Mouse (Mus musculus) kidney, embryonic 14.5 days (tissue): ENCODE results near the gene Mitf. TPM values are rescaled to one million over a fixed set of nuclear protein-coding genes. Genes with fewer than 3 reads are reported as not detected.

Source experiments
- ATAC-seq: fragments of 200-750 bp; cut with Nextera tagmentation; 2 replicates; pipeline ENCODE4 v1.8.0; 2017; ENCODE audit warnings: moderate number of reproducible peaks, mild to moderate bottlenecking, moderate TSS enrichment, moderate library complexity; ENCODE audit not compliant: low FRiP score, low TSS enrichment
- H3K27ac ChIP-seq: fragments of 300-500 bp; sonication (generic); 2 replicates; pipeline ENCODE4 v1.5.1; 2014; ENCODE audit warnings: low read depth, mild to moderate bottlenecking, low read length, moderate library complexity, mixed read lengths
- H3K27me3 ChIP-seq: fragments of 300-500 bp; sonication (generic); 2 replicates; pipeline ENCODE4 v1.6.1; 2014; ENCODE audit warnings: mild to moderate bottlenecking, low read length; ENCODE audit not compliant: control insufficient read depth, insufficient read depth
- H3K36me3 ChIP-seq: fragments of 300-500 bp; sonication (generic); 2 replicates; pipeline ENCODE4 v1.6.1; 2014; ENCODE audit warnings: low read length, mixed read lengths; ENCODE audit not compliant: control insufficient read depth, insufficient read depth
- H3K4me1 ChIP-seq: fragments of 300-500 bp; sonication (generic); 2 replicates; pipeline ENCODE4 v1.6.1; 2014; ENCODE audit warnings: low read length, mixed read lengths; ENCODE audit not compliant: control insufficient read depth, insufficient read depth
- H3K4me2 ChIP-seq: fragments of 300-500 bp; sonication (generic); replicated peaks from 2 replicates; pipeline ENCODE4 v1.6.1; 2014; ENCODE audit warnings: low read depth, mild to moderate bottlenecking, low read length
- H3K4me3 ChIP-seq: fragments of 300-500 bp; sonication (generic); 2 replicates; pipeline ENCODE4 v1.5.1; 2014; ENCODE audit warnings: mild to moderate bottlenecking, low read length
- H3K9ac ChIP-seq: fragments of 300-500 bp; sonication (generic); 2 replicates; pipeline ENCODE4 v1.6.1; 2014; ENCODE audit warnings: low read depth, mild to moderate bottlenecking, low read length, moderate library complexity
- H3K9me3 ChIP-seq: fragments of 300-500 bp; sonication (generic); 2 replicates; pipeline ENCODE4 v1.6.1; 2016; ENCODE audit warnings: low read length; ENCODE audit not compliant: control insufficient read depth
- WGBS: fragments of 180-500 bp; shearing (Covaris S2); extraction: QIAGEN DNeasy Blood & Tissue Kit; methylation state at CpG from one replicate; pipeline ENCODE4 v1.1.7; 2014; 5-methylcytosine and 5-hydroxymethylcytosine counted together
- polyA plus RNA-seq: library from polyadenylated mRNA; unstranded; fragments of >200 nt; fragmentation: Nextera tagmentation; extraction: Ambion mirVana; gene quantifications from 2 replicates; pipeline ENCODE4 v1.2.1, GENCODE M21; 2014

The Mitf gene
- polyA plus RNA-seq, 1 experiment from 2014 or later: 3.6 TPM

- H3K36me3 ChIP-seq: no peaks in the 10 kb centered on the region
- H3K4me3 ChIP-seq: no peak overlapping the region
- H3K27ac ChIP-seq: no peak overlapping the region
- H3K27me3 ChIP-seq: no peaks in the 10 kb centered on the region
- no peak overlapping the region for H3K9ac ChIP-seq
- no peaks in the 10 kb centered on the region for H3K9me3 ChIP-seq
- H3K4me2 ChIP-seq: no peak overlapping the region
- no peak for ATAC-seq
- H3K4me1 ChIP-seq: no peaks in the 10 kb centered on the region
- 88% methylated on average over 3 of the region's 3 CpGs for WGBS
Observed at GRCm38 (mm10) chr6:97986417-97986816, 179.6 kb downstream of the Mitf start.

GRCm38 (mm10) chr6:97993507-97993906 lies 186.7 kb downstream of the Mitf start:
- Histone ChIP-seq H3K9ac (no peak overlapping the region), H3K9me3 (no peaks in the 10 kb centered on the region), H3K4me1 (0 out of 2 replicates have a peak, but pooled peaks cover 4% of the 10 kb centered on the region), H3K36me3 (no peaks in the 10 kb centered on the region), H3K4me3 (no peak overlapping the region), H3K27ac (no peak overlapping the region), H3K27me3 (no peaks in the 10 kb centered on the region), H3K4me2 (no peak overlapping the region)
- ATAC-seq: no peak
- WGBS: 92% methylated on average over 12 of the region's 12 CpGs

DNA sequence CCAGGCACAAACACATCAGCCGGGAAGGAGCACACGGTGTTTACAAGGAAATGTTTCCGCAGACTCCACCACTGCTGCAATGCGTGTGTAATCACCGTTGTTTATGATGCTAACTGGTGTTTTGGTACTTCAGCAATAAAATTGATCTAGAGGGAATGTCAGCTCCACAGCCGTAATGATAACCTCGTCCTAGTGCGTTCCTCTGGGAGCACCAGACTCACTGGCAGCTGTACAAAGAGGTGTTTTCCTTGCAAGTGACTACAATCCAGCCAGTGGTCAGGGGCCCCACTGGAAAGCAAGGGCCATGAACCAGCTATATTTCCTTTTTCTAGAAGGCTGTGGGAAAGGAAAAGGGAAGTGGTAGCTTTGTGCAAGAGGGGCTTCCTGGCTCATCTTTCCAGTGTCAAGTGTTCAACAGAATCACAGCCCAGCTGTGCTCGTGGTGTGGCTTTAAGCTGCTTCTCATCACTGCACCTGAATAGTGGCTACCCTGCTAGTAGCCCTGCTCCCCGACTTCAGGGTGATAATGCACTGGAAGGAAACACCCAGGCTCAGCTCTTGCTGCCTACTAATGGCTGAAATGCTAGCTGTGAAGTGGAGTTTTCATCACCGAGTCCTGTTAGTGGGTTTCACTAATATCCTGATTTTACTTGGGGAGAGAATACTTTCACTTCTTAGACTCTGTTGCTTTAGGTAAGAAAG lies 188.9 kb downstream of the Mitf start:
- Histone ChIP-seq H3K4me3 (no peak overlapping the region), H3K9me3 (no peaks in the 10 kb centered on the region), H3K27ac (no peak overlapping the region), H3K27me3 (no peaks in the 10 kb centered on the region), H3K9ac (no peak overlapping the region), H3K4me2 (no peak overlapping the region), H3K4me1 (0 out of 2 replicates have a peak, but pooled peaks cover 4% of the 10 kb centered on the region), H3K36me3 (no peaks in the 10 kb centered on the region)
- 36% methylated on average over 11 of the region's 11 CpGs for WGBS
- 0 out of 2 replicates have a peak, but pooled peaks have one; percentile 49 for ATAC-seq

DNA sequence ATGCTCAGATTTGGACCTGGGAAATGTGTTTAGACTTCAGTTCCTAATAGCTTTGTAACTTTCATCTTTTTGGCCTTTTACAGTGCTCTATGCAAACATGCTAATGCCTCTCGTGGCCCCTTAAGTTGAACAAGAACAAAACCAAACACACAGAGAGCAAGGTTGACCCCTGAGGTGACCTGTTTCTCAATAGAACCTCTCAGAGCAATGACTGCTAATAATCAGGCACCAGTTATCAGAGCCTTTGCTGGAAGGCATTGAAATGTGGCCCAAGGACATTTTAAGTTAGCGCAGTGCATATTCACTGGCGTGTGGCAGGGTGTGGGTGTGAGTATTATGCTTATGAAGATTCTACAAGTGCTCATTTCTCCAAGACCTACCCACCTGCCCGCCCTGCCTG lies 194.7 kb downstream of the Mitf start:
- ATAC-seq: no peak
- 76% methylated on average over 4 of the region's 4 CpGs for WGBS
- no peaks in the 10 kb centered on the region for H3K9me3 ChIP-seq

DNA sequence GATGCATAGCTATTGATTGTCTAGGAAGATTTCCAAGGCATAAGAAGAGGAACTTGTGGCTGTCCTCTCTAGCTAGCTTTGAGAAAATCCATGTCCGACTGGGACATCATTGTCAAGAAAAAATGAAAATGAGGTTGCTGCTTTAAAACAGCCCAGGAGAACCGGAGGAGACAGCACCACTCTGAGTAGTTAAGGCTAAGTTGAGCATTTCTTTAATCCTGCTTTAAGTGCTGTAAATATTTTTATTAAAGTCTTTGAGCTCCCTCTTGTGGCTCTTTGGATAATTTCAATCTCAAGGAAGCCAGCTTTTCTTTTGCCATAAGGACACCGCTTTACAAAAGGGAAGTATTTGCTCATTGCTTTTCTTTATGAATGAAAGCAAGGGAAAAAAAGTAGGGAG lies 196.3 kb downstream of the Mitf start:
- Histone ChIP-seq H3K36me3 (no peaks in the 10 kb centered on the region), H3K4me1 (no peaks in the 10 kb centered on the region), H3K4me3 (no peak overlapping the region), H3K9ac (no peak overlapping the region), H3K4me2 (no peak overlapping the region), H3K27me3 (no peaks in the 10 kb centered on the region), H3K27ac (no peak overlapping the region), H3K9me3 (no peaks in the 10 kb centered on the region)
- 17% methylated on average over 3 of the region's 3 CpGs for WGBS
- ATAC-seq: no peak

More for the DNA sequence above, 194.7 kb downstream of the Mitf start:
- H3K27me3 ChIP-seq: no peaks in the 10 kb centered on the region
- H3K4me2 ChIP-seq: no peak overlapping the region
- H3K4me1 ChIP-seq: no peaks in the 10 kb centered on the region
- H3K36me3 ChIP-seq: no peaks in the 10 kb centered on the region
- H3K27ac ChIP-seq: no peak overlapping the region
- H3K9ac ChIP-seq: no peak overlapping the region
- H3K4me3 ChIP-seq: no peak overlapping the region

- Histone ChIP-seq H3K4me3 (no peak overlapping the region), H3K4me1 (no peaks in the 10 kb centered on the region), H3K36me3 (no peaks in the 10 kb centered on the region), H3K27me3 (no peaks in the 10 kb centered on the region), H3K9me3 (no peaks in the 10 kb centered on the region), H3K27ac (no peak overlapping the region), H3K9ac (no peak overlapping the region), H3K4me2 (no peak overlapping the region)
- 75% methylated on average over 1 of the region's 1 CpGs for WGBS
- ATAC-seq: no peak
Observed at GRCm38 (mm10) chr6:98005566-98005965, 198.7 kb downstream of the Mitf start.

DNA sequence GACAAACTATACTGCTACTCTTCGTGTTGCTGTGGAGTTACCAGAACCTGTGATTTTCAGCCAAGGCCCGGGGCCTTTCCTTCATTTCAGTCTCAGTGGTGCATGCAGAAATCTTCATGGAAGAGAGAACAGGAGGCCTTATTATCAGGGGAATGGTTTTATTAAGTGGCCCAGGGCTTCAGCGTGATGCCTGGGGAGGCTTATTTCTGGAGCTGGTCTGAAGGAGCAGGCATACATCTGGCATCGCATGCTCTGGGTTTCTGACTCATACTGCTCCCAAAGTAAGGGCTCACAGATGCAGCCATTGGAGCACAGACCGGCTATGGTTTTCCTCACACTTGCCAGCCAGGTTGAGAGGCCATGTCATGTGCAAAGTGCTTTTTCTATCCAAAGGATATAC lies 208.2 kb downstream of the Mitf start:
- Histone ChIP-seq H3K4me2 (no peak overlapping the region), H3K36me3 (no peaks in the 10 kb centered on the region)
- WGBS: 73% methylated on average over 5 of the region's 5 CpGs

DNA sequence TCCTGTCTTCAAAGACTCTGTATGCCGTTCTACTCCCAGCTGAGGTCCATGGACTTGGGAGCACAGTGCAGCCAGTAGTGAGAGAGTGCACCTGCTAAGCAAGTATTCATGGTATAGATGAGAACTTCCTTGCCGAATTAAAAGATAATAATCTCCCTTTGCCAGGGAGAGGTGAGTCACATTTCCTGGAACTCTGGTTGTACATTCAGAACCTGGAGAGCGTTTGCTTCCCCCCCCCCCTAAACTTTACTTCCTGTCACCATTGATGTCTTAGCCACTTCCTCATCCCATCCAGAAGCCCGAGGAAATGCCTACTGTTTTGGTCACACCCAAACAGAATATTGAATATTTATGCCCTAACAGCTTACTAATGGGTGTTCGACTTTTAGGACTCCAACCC lies 209.0 kb downstream of the Mitf start:
- WGBS: 68% methylated on average over 5 of the region's 5 CpGs
- Histone ChIP-seq H3K27ac (no peak overlapping the region; the same call in 1 of the 2 replicates), H3K4me2 (no peak overlapping the region), H3K27me3 (no peaks in the 10 kb centered on the region), H3K4me1 (no peaks in the 10 kb centered on the region), H3K36me3 (no peaks in the 10 kb centered on the region), H3K9me3 (no peaks in the 10 kb centered on the region), H3K9ac (no peak overlapping the region), H3K4me3 (no peak overlapping the region)
- ATAC-seq: no peak

More for the DNA sequence above, 208.2 kb downstream of the Mitf start:
- Histone ChIP-seq H3K9ac (no peak overlapping the region), H3K9me3 (no peaks in the 10 kb centered on the region), H3K4me3 (no peak overlapping the region), H3K4me1 (no peaks in the 10 kb centered on the region), H3K27ac (peak overlapping the region; percentile 37; the same call in 1 of the 2 replicates), H3K27me3 (no peaks in the 10 kb centered on the region)
- 0 out of 2 replicates have a peak, but pooled peaks have one; percentile 57 for ATAC-seq

DNA sequence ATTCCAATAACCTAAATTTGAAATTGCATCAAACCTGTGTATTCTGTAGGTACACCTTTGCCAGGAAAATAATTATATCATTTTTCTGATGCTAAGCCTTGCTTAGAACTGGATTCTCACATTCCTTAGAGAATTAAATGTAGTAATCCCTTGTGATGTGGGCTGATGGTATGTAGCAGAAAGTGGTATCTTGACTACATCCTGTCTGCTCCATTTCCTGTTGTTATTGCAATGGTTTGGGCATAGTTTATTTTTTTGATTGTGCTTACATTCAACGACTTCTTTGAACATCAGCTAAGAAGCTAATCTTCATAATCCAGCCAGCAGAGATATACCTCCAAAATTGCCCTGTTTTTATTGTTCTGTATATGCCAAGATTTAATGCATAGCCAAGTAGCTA lies 217.0 kb downstream of the Mitf start:
- Histone ChIP-seq H3K27ac (no peak overlapping the region), H3K4me3 (no peak overlapping the region)
- no peak for ATAC-seq

More for the DNA sequence above, 217.0 kb downstream of the Mitf start:
- Histone ChIP-seq H3K36me3 (no peaks in the 10 kb centered on the region), H3K4me2 (no peak overlapping the region), H3K9ac (no peak overlapping the region), H3K9me3 (no peaks in the 10 kb centered on the region), H3K4me1 (no peaks in the 10 kb centered on the region), H3K27me3 (no peaks in the 10 kb centered on the region)
- WGBS: 56% methylated on average over 1 of the region's 1 CpGs
